Mouse (Mus musculus): ENCODE results near the gene Car3.
A peak's percentile ranks its signal among the peaks of the same experiment; 100 is the strongest.
"Not testable (repeated sequence)": the region's sequence is repeated elsewhere in the genome, so short reads cannot be mapped to it uniquely, and the experiment has no call there.

Car3 gene

GRCm38 (mm10) chr3:14863022-14863711 lies at the start of gene Car3:
Gene Car3 (plus strand): TSS chr3:14863512.
- DNase-seq (ENCODE audit: low read depth, low spot score) = no peak

- not testable (repeated sequence) for DNase-seq (ENCODE audit: low read depth, low spot score)
These were observed 47.9 kb upstream of the Car3 start for GRCm38 (mm10) chr3:14815396-14815795.

GRCm38 (mm10) chr3:14819844-14820504 lies 43.3 kb upstream of the Car3 start:
- DNase-seq (ENCODE audit: low read depth, low spot score) = no peak

GRCm38 (mm10) chr3:14828896-14829295 lies 34.4 kb upstream of the Car3 start:
- DNase-seq (ENCODE audit: low read depth, low spot score) = no peak

GRCm38 (mm10) chr3:14831219-14831835 lies 32.0 kb upstream of the Car3 start:
- peak; percentile 4 for DNase-seq (ENCODE audit: low read depth, low spot score)

GRCm38 (mm10) chr3:14832766-14833165 lies 30.5 kb upstream of the Car3 start:
- no peak for DNase-seq (ENCODE audit: low read depth, low spot score)

- no peak for DNase-seq (ENCODE audit: low read depth, low spot score)
These were observed 24.4 kb upstream of the Car3 start for GRCm38 (mm10) chr3:14838936-14839335.

GRCm38 (mm10) chr3:14839466-14840118 lies 23.7 kb upstream of the Car3 start:
- DNase-seq (ENCODE audit: low read depth, low spot score) = no peak

- DNase-seq (ENCODE audit: low read depth, low spot score) = no peak
These were observed 14.6 kb upstream of the Car3 start for GRCm38 (mm10) chr3:14848587-14849254.

GRCm38 (mm10) chr3:14853966-14854365 lies 9.3 kb upstream of the Car3 start:
- no peak for DNase-seq (ENCODE audit: low read depth, low spot score)

GRCm38 (mm10) chr3:14854446-14854845 lies 8.9 kb upstream of the Car3 start:
- no peak for DNase-seq (ENCODE audit: low read depth, low spot score)

- no peak for DNase-seq (ENCODE audit: low read depth, low spot score)
These were observed 5.4 kb upstream of the Car3 start for GRCm38 (mm10) chr3:14857874-14858273.

- no peak for DNase-seq (ENCODE audit: low read depth, low spot score)
These were observed 3.0 kb upstream of the Car3 start for GRCm38 (mm10) chr3:14860291-14860690.

- DNase-seq (ENCODE audit: low read depth, low spot score) = no peak
These were observed 2.1 kb upstream of the Car3 start for GRCm38 (mm10) chr3:14861165-14861564.

GRCm38 (mm10) chr3:14861787-14862186 lies 1.5 kb upstream of the Car3 start:
- no peak for DNase-seq (ENCODE audit: low read depth, low spot score)

GRCm38 (mm10) chr3:14862654-14863021 lies 674 bp upstream of the Car3 start:
- no peak for DNase-seq (ENCODE audit: low read depth, low spot score)

GRCm38 (mm10) chr3:14863922-14864321 lies 610 bp downstream of the Car3 start:
- DNase-seq (ENCODE audit: low read depth, low spot score) = no peak

- DNase-seq (ENCODE audit: low read depth, low spot score) = no peak
These were observed 2.6 kb downstream of the Car3 start for GRCm38 (mm10) chr3:14865941-14866340.

GRCm38 (mm10) chr3:14869779-14870178 lies 6.5 kb downstream of the Car3 start:
- no peak for DNase-seq (ENCODE audit: low read depth, low spot score)

GRCm38 (mm10) chr3:14870528-14870927 lies 7.2 kb downstream of the Car3 start:
- no peak for DNase-seq (ENCODE audit: low read depth, low spot score)

GRCm38 (mm10) chr3:14871386-14871785 lies 8.1 kb downstream of the Car3 start:
- DNase-seq (ENCODE audit: low read depth, low spot score) = no peak
